Mouse (Mus musculus) heart, adult 8-10 months (tissue): ENCODE data around the gene Rnf4. TPM values are rescaled to one million over a fixed set of nuclear protein-coding genes. Genes with fewer than 3 reads are reported as not detected.

Experiments
- DNase-seq: peaks from one replicate; pipeline ENCODE4 v3.0.0; 2022; ENCODE audit warnings: low spot score
- total RNA-seq, 4 experiments: library from RNA; stranded (reverse); gene quantifications; 2 replicates each; pipeline ENCODE4 v1.2.4; 2022

Rnf4 gene
- total RNA-seq, 4 experiments from 2014 or later, result 25.3 to 35.7 (median 30.4) TPM

- DNase-seq, result peak; percentile 19
Observed at GRCm38 (mm10) chr5:34336775-34337450, 824 bp downstream of the Rnf4 start.

GRCm38 (mm10) chr5:34340246-34340645 lies 4.2 kb downstream of the Rnf4 start:
- DNase-seq, result no peak

DNA sequence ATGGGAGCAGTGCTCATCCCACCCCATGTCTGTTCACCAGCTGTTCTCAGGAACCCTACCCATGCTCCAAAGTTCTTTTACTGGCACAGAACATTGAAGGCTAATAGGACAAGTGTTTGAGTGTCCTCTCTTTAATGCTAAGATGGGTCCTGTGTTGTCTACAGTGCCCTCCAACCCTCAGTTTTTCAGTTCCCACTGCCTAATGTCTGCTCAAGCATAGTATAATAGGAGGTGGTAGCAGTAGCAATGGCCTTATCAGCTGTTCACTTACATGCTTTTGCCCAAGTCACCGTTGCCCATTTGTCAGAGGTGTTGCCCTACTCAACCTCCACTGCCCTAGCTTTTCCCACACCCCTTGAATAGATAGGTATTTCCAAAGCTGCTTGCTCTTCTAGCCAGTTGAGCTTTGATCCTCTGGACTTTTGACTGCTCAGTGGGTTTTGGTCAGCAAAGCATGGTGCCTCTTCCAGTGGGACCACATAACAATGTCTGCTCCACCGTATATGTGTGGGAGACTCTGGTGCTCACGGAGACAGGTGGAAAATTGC lies 16.1 kb downstream of the Rnf4 start:
- DNase-seq, result no peak

- no peak for DNase-seq
Observed at GRCm38 (mm10) chr5:34360261-34360660, 24.2 kb downstream of the Rnf4 start.

DNA sequence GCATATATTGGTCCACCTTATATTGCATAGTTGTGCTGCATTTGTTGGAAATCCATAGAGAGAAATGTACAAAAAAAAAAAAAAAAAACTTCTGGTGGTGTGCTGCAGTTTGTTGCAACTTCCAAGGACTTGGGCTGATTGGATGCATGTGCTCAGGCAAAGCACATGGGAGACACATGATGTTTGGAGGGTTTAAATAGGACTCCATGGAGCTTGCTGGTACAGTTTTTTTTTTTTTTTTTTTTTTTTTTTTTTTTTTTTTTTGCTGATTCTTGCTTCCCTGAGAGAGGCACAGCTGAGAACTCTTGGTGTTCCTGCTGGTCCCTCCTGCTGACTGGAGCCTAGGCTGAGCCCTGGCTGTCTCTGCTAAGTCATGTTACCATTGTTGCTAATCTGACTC lies 27.0 kb downstream of the Rnf4 start:
- no peak for DNase-seq

DNA sequence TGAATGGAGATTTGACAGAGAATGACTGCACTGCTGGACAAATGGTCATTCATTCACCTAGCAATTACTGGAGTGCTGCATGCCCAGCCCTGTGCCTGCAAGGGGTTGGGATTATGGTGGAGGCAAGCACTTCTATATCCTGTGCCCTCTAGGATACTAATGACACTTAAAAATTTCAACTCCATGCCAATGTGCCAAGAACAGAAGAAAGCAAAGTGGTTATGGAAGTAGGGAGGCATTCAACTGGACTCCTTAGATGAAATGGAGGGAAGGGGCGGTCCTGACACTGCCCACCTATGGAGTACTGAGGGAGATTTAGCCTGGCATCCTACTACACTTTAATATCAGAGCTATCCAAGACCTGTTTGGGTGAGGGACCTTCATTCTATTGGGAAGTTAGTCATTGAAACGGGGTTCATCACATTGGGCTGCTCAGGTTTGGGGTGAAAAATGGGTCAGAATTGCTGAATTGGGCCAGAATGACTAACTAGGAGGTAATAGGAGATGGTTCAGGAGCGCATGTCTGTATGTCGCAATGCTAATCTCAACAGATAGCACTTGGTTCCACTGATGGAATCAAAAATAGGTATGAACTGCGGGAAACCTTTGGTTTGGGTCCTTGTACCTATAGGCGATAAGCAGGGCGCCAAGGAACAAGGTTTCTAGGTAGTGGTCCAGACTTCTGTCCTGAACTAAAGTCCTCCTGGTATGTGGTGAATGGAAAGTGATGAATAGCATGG lies 32.6 kb downstream of the Rnf4 start:
- DNase-seq, result no peak

DNA sequence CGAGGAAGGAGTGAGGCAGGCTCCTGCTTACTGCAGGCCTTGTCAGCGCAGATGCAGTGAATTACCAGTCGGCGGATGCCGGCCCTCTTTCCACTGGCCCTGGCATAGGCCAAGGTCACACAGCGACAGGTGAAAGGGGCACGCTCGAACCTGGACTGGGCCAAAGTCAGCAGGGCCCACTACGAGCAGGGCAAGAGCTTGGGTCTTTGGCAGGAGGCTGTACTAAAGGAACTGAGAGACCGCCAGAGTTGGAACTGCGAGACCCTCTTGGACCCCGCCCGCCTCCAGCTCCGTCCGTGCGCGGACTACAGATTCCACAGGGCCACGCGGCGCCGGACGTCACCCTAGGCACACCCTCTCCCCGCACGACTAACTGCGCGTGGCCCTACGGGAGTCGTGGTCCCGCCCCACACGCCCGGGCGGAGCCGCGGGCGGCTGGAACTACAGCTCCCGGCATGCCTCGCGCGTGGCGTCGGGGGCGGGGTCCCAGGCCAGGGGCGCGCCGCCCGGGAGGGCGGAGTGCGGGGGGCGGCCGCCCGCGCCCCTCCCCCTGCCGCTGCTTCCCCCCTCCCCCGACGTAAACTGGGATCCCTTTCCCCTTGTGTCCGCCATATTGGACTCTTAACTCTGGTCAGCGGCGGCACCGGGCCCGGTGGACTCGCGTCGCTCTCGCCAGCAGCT lies 33.4 kb downstream of the Rnf4 start, which contains the start of gene Fam193a:
Gene Fam193a, plus strand, starts transcription at position 593 of the 681 bp plus-strand sequence.
- DNase-seq, result peak; percentile 94

DNA sequence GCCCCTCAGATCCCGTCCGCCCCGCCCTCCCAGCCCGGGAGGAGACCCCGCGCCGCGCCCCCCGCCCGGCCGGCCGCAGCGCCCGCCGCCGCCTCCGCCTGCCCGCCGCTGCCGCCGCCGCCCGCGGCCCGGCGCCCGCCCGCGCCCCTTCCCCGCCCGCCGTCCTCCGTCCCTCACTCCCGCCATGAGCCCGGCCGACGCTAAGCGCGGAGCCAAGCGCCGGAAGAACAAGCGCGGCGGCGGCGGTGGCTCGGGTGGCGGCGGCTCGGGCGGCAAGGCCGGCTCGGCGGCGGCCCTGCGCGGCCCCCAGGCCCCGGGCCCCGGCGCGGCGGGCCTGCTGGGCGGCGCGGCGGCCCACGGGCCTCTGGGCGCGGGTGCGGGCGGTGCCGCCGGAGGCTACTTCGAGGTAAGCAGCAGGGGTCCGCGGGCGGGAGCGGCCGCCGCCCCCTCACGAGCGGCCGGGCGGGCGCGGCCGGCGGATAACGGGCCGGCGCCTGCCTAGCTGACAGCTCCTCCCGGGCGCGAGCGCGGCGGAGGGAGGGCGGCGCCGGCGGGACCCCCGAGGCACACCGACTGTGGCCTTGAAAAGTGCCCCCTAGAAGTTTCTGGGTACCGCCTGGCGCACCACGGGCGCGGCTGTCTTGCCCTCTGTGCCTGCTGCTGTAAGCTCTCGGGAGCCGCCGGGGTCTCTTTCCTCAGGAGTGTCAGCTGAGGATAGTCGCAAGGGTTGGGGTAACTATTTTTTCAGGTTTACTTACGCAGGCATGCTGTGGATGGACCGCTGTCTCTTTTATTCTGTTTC lies 34.1 kb downstream of the Rnf4 start:
- peak; percentile 13 for DNase-seq

- no peak for DNase-seq
Observed at GRCm38 (mm10) chr5:34370840-34371239, 34.8 kb downstream of the Rnf4 start.

DNA sequence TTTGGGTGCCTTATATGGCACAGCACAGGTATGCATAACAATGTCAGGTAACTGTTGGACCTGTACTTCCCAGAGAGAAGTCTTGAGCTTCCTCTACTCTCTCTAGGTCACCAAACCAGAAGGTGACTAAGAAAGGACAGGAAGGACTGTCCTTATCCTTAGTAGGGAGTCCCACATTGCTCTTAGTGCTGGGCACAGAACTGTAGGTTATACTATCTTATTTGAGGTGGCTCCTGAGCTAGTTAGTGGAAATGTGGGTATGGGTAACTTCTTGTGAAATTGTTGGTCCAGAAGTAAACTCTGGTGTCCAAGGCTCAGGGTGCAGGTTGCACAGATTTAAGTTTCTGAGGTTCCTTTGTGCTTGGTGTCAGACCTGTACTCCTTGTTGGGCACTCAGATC lies 36.1 kb downstream of the Rnf4 start:
- DNase-seq, result no peak

GRCm38 (mm10) chr5:34372541-34372940 lies 36.5 kb downstream of the Rnf4 start:
- DNase-seq, result no peak

GRCm38 (mm10) chr5:34378787-34379186 lies 42.7 kb downstream of the Rnf4 start:
- DNase-seq, result no peak

GRCm38 (mm10) chr5:34381700-34382099 lies 45.6 kb downstream of the Rnf4 start:
- DNase-seq, result no peak

DNA sequence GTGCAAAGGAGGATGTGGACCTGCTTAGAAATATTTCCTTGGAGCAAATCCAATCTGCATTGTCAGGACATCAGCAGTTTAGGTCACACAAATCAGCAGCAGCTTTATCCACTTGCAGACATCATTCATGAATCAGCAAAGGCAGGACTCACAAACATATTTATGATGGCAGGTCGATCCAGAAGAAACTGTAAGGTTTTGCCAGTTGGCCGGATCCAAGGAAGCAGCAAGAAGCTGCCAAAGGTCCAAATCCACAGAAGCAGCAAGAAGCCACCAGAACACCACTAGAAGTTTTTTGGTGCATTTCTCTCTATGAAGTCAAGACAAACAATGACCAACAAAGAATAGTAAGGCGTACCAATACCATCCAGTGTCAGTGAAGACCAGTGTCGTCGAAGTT lies 49.5 kb downstream of the Rnf4 start:
- no peak for DNase-seq

DNA sequence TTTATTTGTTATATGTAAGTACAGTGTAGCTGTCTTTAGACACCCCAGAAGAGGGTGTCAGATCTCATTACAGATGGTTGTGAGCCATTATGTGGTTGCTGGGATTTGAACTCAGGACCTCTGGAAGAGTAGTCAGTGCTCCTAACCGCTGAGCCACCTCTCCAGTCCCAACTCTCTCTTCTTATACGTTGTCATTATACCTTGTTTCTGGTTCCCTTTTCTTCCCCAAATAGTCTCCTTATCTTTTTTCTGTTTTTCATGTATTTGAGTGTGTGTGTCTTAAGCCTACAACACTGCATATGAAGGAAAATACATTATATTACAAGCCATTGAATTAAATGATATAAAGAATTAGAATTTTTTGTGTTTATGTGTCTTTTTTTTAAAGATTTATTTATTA lies 50.7 kb downstream of the Rnf4 start:
- DNase-seq, result no peak

GRCm38 (mm10) chr5:34393251-34393650 lies 57.2 kb downstream of the Rnf4 start:
- DNase-seq, result no peak

GRCm38 (mm10) chr5:34395347-34395746 lies 59.3 kb downstream of the Rnf4 start:
- no peak for DNase-seq

GRCm38 (mm10) chr5:34395850-34396540 lies 59.9 kb downstream of the Rnf4 start:
- no peak for DNase-seq

- no peak for DNase-seq
Observed at GRCm38 (mm10) chr5:34397866-34398265, 61.8 kb downstream of the Rnf4 start.

DNA sequence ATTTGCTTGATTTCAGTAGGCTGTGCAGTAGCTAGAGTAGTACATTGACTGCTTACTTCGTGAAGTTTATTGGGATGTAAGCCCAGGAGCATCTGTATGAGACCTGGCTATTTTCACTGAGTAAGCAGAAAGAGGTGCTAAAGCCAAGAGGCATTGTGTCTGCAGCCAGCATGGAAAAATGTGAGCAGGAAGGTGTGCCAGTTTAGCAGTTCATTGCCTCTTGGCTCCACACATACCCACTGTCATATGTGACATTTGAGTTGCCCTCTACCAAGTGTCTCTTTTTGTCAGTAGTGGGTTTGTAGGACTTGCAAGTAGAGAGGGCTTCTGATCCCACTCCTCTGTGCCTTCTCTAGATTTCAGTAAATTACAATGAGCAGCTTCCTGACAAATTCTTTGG lies 62.2 kb downstream of the Rnf4 start:
- peak; percentile 10 for DNase-seq
